Mouse (Mus musculus) kidney, postnatal 14 days (tissue): ENCODE results near the gene Sult6b1.
A peak's percentile ranks its signal among the peaks of the same experiment; 100 is the strongest.

ENCODE experiments used
- DNase-seq: peaks from one replicate; pipeline ENCODE4 v3.0.0; 2022; ENCODE audit warnings: mixed read lengths

Gene Sult6b1

DNA sequence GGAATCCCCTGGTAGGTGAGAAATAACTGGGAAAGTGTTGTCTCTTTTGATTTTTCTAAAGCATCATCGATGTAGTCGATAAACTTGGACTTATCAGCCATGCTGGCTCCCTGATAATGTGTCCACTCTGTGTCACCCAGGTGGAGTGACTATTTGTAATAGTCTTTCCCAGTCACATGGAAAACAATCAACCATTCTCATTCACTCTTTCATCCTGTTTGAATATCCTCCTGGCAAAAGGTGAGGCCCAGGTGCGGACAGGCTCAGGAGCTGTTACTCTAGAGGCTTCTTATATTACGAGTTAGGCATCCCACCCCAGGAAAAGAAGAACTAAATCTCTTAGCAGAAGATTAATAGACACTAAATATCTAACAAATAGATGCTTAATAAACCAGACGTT is at the start of gene Sult6b1:
TSS of gene Sult6b1 (minus strand) at position 101 of the 400 bp plus-strand sequence.
- no peak for DNase-seq

- DNase-seq = no peak
Observed at GRCm38 (mm10) chr17:78953240-78953639, 46.4 kb upstream of the Sult6b1 start.

GRCm38 (mm10) chr17:78952070-78952469 is 45.3 kb upstream of the Sult6b1 start:
- DNase-seq = no peak

DNA sequence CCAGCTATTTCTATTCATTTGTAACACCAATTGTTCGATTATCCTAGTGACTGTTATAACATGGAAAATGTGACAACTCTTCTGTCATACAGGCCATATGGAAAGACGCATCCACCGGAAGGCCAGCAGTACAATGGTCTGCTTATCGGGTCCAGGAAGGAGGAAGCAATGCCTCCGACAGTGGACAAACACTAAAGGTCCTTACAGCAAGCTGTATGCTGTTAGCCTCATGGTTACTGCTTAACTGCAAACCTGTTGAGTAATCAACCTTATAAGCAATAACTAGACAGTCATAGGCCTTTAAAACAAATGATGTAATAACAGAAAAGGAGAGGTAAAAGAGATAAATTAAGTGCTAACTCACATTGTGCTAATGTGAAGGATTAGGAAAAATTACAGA is 44.4 kb upstream of the Sult6b1 start:
- DNase-seq = no peak

- no peak for DNase-seq
Observed at GRCm38 (mm10) chr17:78942579-78942978, 35.8 kb upstream of the Sult6b1 start.

GRCm38 (mm10) chr17:78938927-78939326 is 32.1 kb upstream of the Sult6b1 start:
- no peak for DNase-seq

- no peak for DNase-seq
Observed at GRCm38 (mm10) chr17:78937229-78937853, 30.5 kb upstream of the Sult6b1 start.

GRCm38 (mm10) chr17:78936466-78937228 is 29.9 kb upstream of the Sult6b1 start, which contains the start of the genes Cebpz and Ndufaf7:
Gene Cebpz, minus strand, starts transcription at chr17:78937066.
Gene Ndufaf7, plus strand, starts transcription at chr17:78937136.
- peak; percentile 98 for DNase-seq

DNA sequence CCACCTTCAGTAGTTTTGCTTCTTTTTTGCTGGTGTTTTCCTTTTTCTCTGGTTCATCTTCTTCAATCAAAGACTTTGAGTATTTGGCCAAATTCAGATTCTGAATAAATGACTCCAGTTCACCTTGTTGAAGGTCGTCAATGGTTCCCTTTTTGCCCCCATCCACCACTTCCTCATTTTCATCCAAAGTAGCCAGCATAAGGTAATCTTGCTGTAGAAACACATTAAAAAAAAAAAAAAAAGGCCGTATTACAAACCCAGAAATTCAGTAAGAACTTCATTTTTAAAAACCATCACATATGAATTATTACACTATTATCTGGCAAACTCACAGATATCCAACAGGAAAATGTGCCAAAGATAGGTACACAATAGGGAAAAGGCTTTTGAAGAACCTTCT is 29.1 kb upstream of the Sult6b1 start:
- DNase-seq = no peak

DNA sequence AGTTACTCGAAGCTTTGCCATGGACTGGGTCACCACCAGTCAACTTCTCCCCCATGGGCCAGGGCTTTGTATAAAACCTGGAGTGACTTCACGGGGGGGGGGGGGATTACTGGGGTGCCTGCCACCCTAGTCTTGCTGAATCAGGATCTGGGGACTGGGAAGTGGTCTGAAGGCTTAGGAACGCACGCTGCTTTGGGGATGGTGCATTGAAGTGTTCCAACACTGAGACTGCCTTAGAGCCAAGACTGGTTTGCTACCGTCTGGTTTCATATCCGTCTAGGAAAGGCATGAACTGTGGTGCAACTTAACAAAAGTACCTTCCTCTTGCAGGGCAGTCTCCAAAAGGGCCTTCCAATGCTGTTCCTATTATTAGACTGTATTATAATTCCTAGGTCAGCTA is 10.9 kb upstream of the Sult6b1 start:
- no peak for DNase-seq

DNA sequence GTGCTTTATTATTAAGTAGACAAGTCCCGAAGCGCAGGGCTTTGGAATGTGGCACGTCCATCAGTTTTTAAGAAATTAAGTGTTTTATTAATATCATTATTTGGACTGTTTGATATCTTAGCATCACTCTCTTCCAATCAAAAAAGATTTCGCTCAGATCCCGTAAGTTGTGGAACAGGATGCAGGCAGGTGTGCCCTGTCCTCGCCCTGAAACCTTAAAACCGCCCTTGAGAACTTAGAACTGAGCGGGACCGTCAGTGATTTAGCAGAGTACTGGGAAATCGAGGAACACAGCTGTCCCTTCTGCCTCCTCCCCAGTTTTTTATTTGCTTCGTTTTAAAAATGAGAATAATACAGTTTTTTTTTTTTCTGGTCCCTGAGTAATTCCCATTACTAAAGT is 10.1 kb upstream of the Sult6b1 start:
- no peak for DNase-seq

GRCm38 (mm10) chr17:78916369-78916813 is 9.6 kb upstream of the Sult6b1 start, which contains the start of gene Cebpzos:
Gene Cebpzos, plus strand, starts transcription at chr17:78916500.
- peak; percentile 92 for DNase-seq

- no peak for DNase-seq
Observed at GRCm38 (mm10) chr17:78915772-78916171, 9.0 kb upstream of the Sult6b1 start.

DNA sequence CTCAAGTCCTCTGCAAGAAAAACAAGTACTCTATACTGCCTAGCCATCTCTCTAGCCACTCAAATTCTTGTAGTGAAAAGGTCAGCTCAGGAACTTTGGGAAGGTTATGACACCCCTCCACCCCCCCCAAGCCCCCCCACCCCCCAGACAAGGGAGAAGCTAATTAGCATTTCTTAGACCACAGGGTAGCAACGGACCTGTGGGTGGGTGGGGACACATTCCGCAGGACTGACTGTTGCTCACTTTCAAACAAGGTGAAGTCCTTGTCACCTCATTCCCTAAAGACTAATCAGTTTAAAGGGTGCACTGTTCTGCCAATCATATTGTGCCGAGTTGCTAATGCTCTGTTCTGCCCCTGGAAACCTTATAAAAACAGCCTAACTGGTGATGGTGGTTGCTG is 7.1 kb upstream of the Sult6b1 start:
- DNase-seq = no peak

GRCm38 (mm10) chr17:78912861-78913281 is 6.1 kb upstream of the Sult6b1 start:
- peak; percentile 30 for DNase-seq

GRCm38 (mm10) chr17:78909374-78909773 is 2.6 kb upstream of the Sult6b1 start:
- DNase-seq = no peak

DNA sequence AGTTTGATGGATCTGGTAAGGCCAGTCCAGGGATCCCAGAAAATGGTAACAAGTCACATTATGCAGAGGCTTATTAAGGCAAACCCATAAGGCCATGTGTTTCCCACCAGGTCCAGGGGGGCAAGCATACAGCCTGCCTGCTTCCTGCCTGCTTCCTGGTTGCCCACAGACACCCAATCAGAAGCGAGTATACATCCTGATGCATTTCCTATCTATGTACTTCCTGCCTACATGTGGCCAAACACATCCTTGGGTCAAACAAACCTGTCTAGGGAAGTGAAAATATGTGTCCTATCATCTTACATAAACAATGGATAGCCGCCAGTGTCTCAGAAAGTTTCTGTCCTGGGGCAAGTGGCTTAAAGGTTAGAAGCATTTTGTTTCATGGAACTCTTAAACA is 3.6 kb downstream of the Sult6b1 start:
- no peak for DNase-seq

GRCm38 (mm10) chr17:78895394-78895793 is 11.4 kb downstream of the Sult6b1 start:
- peak; percentile 72 for DNase-seq

DNA sequence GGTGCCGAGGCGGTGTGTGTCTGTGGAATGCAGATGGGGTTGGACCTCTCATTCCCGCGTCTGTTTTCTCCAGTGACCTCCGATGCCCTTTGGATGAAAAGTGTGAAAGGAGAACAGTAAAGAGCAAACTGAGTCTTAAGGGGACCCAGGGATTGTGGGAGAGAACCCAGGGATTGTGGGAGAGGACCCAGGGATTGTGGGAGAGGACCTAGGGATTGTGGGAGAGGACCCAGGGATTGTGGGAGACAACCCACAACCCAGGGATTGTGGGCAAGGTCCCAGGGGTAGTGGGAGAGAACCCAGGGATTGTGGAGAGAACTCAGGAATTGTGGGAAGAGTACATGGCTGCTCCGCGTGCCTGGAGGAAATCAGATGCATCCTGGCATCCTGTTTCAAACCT is 11.8 kb downstream of the Sult6b1 start:
- no peak for DNase-seq

DNA sequence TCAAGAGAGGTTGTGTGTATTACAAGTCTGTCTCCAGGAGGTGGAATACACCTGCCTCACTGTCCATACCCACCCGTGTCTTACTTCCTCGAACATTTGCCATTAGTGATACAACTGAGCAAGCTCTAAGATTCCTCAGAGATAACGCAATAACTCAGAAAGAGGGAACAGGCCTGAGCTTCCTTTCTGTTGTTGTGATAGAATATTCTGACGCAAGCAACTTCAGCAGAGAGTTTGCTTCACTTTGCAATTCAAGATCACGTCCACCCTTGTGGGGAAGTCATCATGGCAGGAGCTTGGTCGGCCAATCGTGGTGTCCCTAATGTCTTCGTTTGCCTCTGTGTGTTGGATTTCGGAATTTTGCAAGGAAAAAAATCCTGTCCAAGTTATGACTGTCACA is 15.8 kb downstream of the Sult6b1 start:
- no peak for DNase-seq

GRCm38 (mm10) chr17:78889184-78889583 is 17.6 kb downstream of the Sult6b1 start:
- no peak for DNase-seq

GRCm38 (mm10) chr17:78888554-78888953 is 18.2 kb downstream of the Sult6b1 start:
- no peak for DNase-seq

DNA sequence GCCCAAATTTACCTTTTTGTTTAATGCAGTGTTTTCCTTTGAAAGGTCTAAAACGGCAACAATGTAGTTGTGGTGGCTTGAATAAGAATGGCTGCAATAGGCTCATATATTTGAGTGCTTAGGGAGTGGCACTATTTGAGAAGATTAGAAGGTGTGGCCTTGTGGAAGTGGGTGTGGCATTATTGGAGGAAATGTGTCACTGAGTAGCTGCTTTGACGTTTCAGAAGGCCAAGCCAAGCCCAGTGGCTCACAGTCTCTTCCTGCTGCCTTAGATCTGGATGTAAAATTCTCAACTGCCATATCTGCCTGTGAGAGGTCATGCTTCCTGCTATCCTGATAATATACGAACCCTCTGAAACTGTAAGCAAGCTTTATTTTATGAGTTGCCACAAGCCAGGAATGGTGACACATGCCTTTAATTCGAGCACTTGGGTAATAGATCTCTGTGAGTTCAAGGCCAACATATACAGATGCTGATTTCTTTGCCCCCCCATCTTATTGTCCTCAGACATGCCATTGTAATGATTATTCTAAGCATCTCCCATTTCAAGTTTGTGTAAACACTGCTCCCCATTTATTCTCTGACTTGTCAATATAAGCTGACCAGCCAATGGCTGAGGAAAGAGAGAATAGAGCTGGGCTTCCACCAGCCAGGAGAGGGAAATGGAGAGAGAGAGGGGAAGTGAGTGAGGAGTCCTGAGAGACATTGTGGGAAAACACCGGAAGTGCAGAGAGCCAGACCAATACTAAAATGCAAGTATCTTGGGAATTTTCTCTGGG is 21.3 kb downstream of the Sult6b1 start:
- no peak for DNase-seq
